Mouse (Mus musculus): ENCODE measurements at regions not wholly inside any gene's neighbourhood (a gene's known extent, or its start where the extent isn't known, plus 50 kb on each side); places are given as distances from the start of the nearest gene placed in this dataset.

GRCm38 (mm10) chr3:101722926-101723325 is 118.4 kb upstream of the Atp1a1 start:
- H3K27me3 ChIP-seq (ENCODE audit: insufficient read depth, low read length): no peaks in the 10 kb centered on the region
- H3K36me3 ChIP-seq (ENCODE audit: insufficient read depth, low read length): no peaks in the 10 kb centered on the region
- no peak overlapping the region for H3K27ac ChIP-seq (ENCODE audit: low read depth, low read length)
- no peak overlapping the region for H3K4me3 ChIP-seq (ENCODE audit: low read depth, low read length)
- 34% methylated on average over 6 of the region's 6 CpGs for WGBS
- H3K9ac ChIP-seq (replicated peaks; ENCODE audit: low read length, poor library complexity, severe bottlenecking): no peak overlapping the region
- DNase-seq (ENCODE audit: low spot score) (no peak), ATAC-seq (ENCODE audit: low FRiP score) (no peak)
- no peaks in the 10 kb centered on the region for H3K4me1 ChIP-seq (ENCODE audit: insufficient read depth, low read length)
- no peak for TF ChIP-seq CTCF (IDR thresholded peaks at IDR 0.05)
- no peak overlapping the region for H3K4me2 ChIP-seq (ENCODE audit: low read depth, low read length, poor library complexity, severe bottlenecking)
- H3K9me3 ChIP-seq (ENCODE audit: low read length): no peaks in the 10 kb centered on the region

GRCm38 (mm10) chr3:101722001-101722400 is 117.5 kb upstream of the Atp1a1 start:
- no peak overlapping the region for H3K27ac ChIP-seq (ENCODE audit: low read depth, low read length)
- no peaks in the 10 kb centered on the region for H3K36me3 ChIP-seq (ENCODE audit: insufficient read depth, low read length)
- H3K4me1 ChIP-seq (ENCODE audit: insufficient read depth, low read length): no peaks in the 10 kb centered on the region
- no peak overlapping the region for H3K4me3 ChIP-seq (ENCODE audit: low read depth, low read length)
- WGBS: 82% methylated on average over 4 of the region's 4 CpGs
- DNase-seq (ENCODE audit: low spot score) (no peak), ATAC-seq (ENCODE audit: low FRiP score) (no peak)
- H3K9ac ChIP-seq (replicated peaks; ENCODE audit: low read length, poor library complexity, severe bottlenecking): no peak overlapping the region
- H3K27me3 ChIP-seq (ENCODE audit: insufficient read depth, low read length): no peaks in the 10 kb centered on the region
- H3K9me3 ChIP-seq (ENCODE audit: low read length): no peaks in the 10 kb centered on the region
- no peak overlapping the region for H3K4me2 ChIP-seq (ENCODE audit: low read depth, low read length, poor library complexity, severe bottlenecking)
- TF ChIP-seq CTCF (IDR thresholded peaks at IDR 0.05): no peak

GRCm38 (mm10) chr3:101715416-101715815 is 110.9 kb upstream of the Atp1a1 start:
- DNase-seq (ENCODE audit: low spot score): no peak
- Histone ChIP-seq H3K4me2 (ENCODE audit: low read depth, low read length, poor library complexity, severe bottlenecking) (no peak overlapping the region), H3K9me3 (ENCODE audit: low read length) (no peaks in the 10 kb centered on the region), H3K27me3 (ENCODE audit: insufficient read depth, low read length) (no peaks in the 10 kb centered on the region), H3K36me3 (ENCODE audit: insufficient read depth, low read length) (no peaks in the 10 kb centered on the region), H3K27ac (ENCODE audit: low read depth, low read length) (no peak overlapping the region), H3K9ac (replicated peaks; ENCODE audit: low read length, poor library complexity, severe bottlenecking) (no peak overlapping the region), H3K4me1 (ENCODE audit: insufficient read depth, low read length) (peaks cover 10% of the 10 kb centered on the region), H3K4me3 (ENCODE audit: low read depth, low read length) (no peak overlapping the region)
- ATAC-seq (ENCODE audit: low FRiP score): no peak
- TF ChIP-seq CTCF (IDR thresholded peaks at IDR 0.05): no peak

- WGBS: 84% methylated on average over 5 of the region's 5 CpGs
- Histone ChIP-seq H3K9ac (replicated peaks; ENCODE audit: low read length, poor library complexity, severe bottlenecking) (no peak overlapping the region), H3K9me3 (ENCODE audit: low read length) (no peaks in the 10 kb centered on the region), H3K36me3 (ENCODE audit: insufficient read depth, low read length) (no peaks in the 10 kb centered on the region), H3K4me2 (ENCODE audit: low read depth, low read length, poor library complexity, severe bottlenecking) (no peak overlapping the region), H3K4me1 (ENCODE audit: insufficient read depth, low read length) (peaks cover 10% of the 10 kb centered on the region), H3K4me3 (ENCODE audit: low read depth, low read length) (no peak overlapping the region), H3K27ac (ENCODE audit: low read depth, low read length) (no peak overlapping the region), H3K27me3 (ENCODE audit: insufficient read depth, low read length) (no peaks in the 10 kb centered on the region)
- no peak for TF ChIP-seq CTCF (IDR thresholded peaks at IDR 0.05)
- ATAC-seq (ENCODE audit: low FRiP score) (no peak), DNase-seq (ENCODE audit: low spot score) (no peak)
Observed at GRCm38 (mm10) chr3:101714810-101715209, 110.3 kb upstream of the Atp1a1 start.

GRCm38 (mm10) chr3:101713669-101714068 is 109.2 kb upstream of the Atp1a1 start:
- Histone ChIP-seq H3K9ac (replicated peaks; ENCODE audit: low read length, poor library complexity, severe bottlenecking) (no peak overlapping the region), H3K27ac (ENCODE audit: low read depth, low read length) (no peak overlapping the region)
- no peak for ATAC-seq (ENCODE audit: low FRiP score)

GRCm38 (mm10) chr3:101713138-101713638 is 108.7 kb upstream of the Atp1a1 start:
- Histone ChIP-seq H3K9ac (replicated peaks; ENCODE audit: low read length, poor library complexity, severe bottlenecking) (no peak overlapping the region), H3K4me2 (ENCODE audit: low read depth, low read length, poor library complexity, severe bottlenecking) (peak overlapping the region; percentile 20)

More at GRCm38 (mm10) chr3:101713669-101714068, 109.2 kb upstream of the Atp1a1 start:
- no peaks in the 10 kb centered on the region for H3K27me3 ChIP-seq (ENCODE audit: insufficient read depth, low read length)
- no peak for DNase-seq (ENCODE audit: low spot score)
- peaks cover 10% of the 10 kb centered on the region for H3K4me1 ChIP-seq (ENCODE audit: insufficient read depth, low read length)
- H3K36me3 ChIP-seq (ENCODE audit: insufficient read depth, low read length): no peaks in the 10 kb centered on the region
- H3K4me3 ChIP-seq (ENCODE audit: low read depth, low read length): no peak overlapping the region
- H3K9me3 ChIP-seq (ENCODE audit: low read length): no peaks in the 10 kb centered on the region
- 55% methylated on average over 11 of the region's 11 CpGs for WGBS
- peak overlapping the region; percentile 20; the same call in 1 of the 2 replicates for H3K4me2 ChIP-seq (ENCODE audit: low read depth, low read length, poor library complexity, severe bottlenecking)
- TF ChIP-seq CTCF (IDR thresholded peaks at IDR 0.05): no peak

More at GRCm38 (mm10) chr3:101713138-101713638, 108.7 kb upstream of the Atp1a1 start:
- no peaks in the 10 kb centered on the region for H3K27me3 ChIP-seq (ENCODE audit: insufficient read depth, low read length)
- H3K4me3 ChIP-seq (ENCODE audit: low read depth, low read length): no peak overlapping the region
- H3K27ac ChIP-seq (ENCODE audit: low read depth, low read length): no peak overlapping the region
- DNase-seq (ENCODE audit: low spot score) (peak; percentile 22), ATAC-seq (ENCODE audit: low FRiP score) (no peak)
- 15% methylated on average over 11 of the region's 11 CpGs for WGBS
- H3K9me3 ChIP-seq (ENCODE audit: low read length): no peaks in the 10 kb centered on the region
- TF ChIP-seq CTCF (IDR thresholded peaks at IDR 0.05): no peak
- H3K4me1 ChIP-seq (ENCODE audit: insufficient read depth, low read length): peaks cover 10% of the 10 kb centered on the region
- H3K36me3 ChIP-seq (ENCODE audit: insufficient read depth, low read length): no peaks in the 10 kb centered on the region

Measured in midbrain, postnatal 0 days (tissue).